Mouse (Mus musculus): ENCODE measurements at regions not wholly inside any gene's neighbourhood (a gene's known extent, or its start where the extent isn't known, plus 50 kb on each side); places are given as distances from the start of the nearest gene placed in this dataset.

- no peak for DNase-seq
Observed at GRCm38 (mm10) chr3:35560425-35560824, 193.5 kb upstream of the Atp11b start.

GRCm38 (mm10) chr3:35574402-35574801 is 179.5 kb upstream of the Atp11b start:
- DNase-seq = peak; percentile 16
